Mouse (Mus musculus) right cerebral cortex, postnatal 36 days (tissue): ENCODE measurements around the gene Chd2.

Experiments
- DNase-seq, 2 experiments: peaks; one replicate each; pipeline ENCODE4 v3.0.0; 2022; ENCODE audit warnings: low spot score in 2 of 2, mixed read lengths in 1 of 2

The Chd2 gene

GRCm38 (mm10) chr7:73452187-73452808, 89.3 kb downstream of the Chd2 start:
- DNase-seq: no peak

DNA sequence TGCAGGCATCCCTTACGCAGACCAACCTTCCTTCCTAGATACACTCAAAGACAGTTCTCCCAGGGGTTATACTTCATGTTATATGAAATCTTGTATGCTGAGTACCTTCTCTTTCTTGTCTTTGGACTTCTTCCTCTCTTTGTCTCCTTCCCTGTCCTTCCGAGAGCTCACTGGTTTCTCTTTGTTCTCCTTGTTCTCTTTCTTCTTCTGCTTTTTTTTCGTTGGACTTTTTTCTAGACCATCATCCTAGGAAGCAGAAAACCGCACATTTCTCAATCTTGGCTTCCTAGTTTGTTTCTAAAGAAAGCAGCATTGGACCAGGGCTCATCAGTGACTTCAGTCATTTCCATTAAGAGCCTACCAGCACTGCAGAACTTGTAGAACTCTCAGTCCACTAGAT, 90.0 kb downstream of the Chd2 start:
- DNase-seq: no peak

- DNase-seq: no peak
Observed at GRCm38 (mm10) chr7:73442246-73442645, 99.4 kb downstream of the Chd2 start.

GRCm38 (mm10) chr7:73441802-73442201, 99.8 kb downstream of the Chd2 start:
- no peak for DNase-seq

GRCm38 (mm10) chr7:73435685-73436084, 105.9 kb downstream of the Chd2 start:
- no peak for DNase-seq

GRCm38 (mm10) chr7:73434336-73434677, 107.3 kb downstream of the Chd2 start:
- DNase-seq: no peak

- DNase-seq: no peak
Observed at GRCm38 (mm10) chr7:73433637-73434335, 107.8 kb downstream of the Chd2 start.

GRCm38 (mm10) chr7:73428525-73428924, 113.1 kb downstream of the Chd2 start:
- DNase-seq: no peak

- no peak for DNase-seq
Observed at GRCm38 (mm10) chr7:73427794-73428193, 113.8 kb downstream of the Chd2 start.

DNA sequence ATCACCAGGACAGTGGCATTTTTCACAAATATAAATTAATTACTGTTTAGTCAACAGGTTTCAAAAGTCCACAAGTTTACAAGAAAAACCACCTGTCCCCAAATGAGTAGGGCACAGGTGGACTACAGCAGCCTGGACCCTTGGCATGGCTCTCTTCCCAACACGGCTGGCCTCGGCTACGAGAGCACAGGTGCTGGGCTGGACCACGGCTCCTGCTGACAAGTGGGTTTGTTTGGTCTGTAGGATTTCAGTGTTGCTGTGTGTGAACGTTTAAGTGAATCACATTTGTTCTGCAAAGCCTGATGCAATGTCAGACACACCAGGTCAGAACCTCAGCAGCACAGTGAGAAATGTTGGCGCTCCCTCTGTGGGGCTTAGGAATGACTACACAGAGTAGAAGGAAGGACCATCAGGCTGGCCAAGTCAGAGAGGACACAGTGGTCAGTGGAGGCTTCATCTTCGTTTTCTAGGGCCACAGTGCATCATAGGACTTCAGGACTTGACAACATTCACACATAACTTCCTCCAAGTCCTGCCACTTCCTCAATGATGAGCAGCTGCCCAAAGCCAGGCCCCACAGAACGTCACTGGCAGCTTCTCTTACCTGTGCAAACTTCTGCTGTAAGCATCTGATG, 114.8 kb downstream of the Chd2 start:
- no peak for DNase-seq

DNA sequence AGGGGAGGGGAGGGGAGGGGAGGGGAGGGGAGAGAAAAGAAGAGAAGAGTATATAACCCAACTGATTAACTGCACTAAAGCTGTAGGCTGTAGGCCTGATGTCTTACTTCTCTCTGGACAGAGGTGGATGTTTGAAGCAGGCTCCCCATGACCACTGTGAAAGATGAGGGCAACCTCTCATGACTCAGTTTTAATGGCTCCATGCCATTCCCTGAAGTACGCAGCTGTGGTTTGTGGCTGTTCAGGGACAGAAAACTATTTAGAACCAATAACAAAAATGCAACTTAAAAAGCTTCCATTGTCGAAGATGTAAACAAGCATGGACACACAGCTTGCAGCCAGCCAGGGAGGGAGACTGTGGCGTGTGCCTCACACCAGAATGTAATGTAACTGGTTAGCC, 115.4 kb downstream of the Chd2 start:
- no peak for DNase-seq

DNA sequence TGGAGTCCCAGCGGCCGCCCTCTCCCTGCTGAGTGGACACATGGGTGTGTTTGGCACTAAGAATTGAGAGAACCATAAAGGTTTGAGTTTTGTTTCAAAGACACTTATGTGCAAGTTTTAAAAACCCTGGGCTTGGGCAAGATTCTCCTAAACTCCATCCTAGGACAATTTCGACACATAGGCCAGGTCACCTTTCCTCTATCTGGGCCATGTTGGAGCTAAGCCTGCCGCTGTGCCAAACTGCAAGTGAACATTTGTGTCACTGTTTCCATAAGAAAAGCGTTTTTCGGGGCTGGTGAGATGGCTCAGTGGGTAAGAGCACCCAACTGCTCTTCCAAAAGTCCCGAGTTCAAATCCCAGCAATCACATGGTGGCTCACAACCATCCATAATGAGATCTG, 116.2 kb downstream of the Chd2 start:
- DNase-seq: no peak

DNA sequence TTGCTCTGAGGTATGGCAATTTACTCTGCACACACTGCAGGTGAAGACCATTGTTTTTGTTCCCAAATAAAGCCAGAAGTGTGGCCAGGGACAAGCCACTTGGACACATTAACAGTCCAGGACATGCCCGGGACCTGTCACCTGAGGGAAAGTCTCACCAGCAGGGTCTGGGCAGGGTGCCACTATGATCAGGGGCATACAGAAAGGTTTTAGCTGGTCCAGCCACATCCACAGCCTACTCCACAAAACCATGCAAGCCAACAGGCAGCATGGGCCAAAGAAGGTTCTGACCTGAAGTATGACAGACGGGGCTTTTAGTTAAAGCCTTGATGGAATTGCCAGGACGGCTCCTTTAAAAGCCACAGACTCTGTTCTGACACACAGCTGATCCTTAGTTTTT, 116.9 kb downstream of the Chd2 start:
- DNase-seq: no peak

DNA sequence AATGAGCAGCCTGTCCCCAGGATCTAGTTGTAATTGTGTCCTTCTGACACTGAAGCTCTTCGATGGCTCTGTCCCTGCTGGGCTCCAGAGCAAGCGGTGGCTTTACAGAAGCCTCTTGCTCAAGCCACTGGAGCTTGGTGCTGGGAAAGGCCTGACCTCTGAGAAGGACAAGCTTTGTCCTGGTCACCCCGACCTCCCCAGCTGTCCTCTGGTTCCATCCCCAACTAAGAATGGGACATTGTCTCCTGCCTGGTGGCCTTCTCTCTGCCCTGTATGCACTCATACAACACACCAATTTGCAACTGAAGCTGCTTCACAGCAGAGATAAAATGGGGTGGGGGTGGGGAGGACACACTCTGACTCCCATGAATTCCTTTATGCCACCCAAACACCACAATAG, 117.4 kb downstream of the Chd2 start:
- DNase-seq: no peak

DNA sequence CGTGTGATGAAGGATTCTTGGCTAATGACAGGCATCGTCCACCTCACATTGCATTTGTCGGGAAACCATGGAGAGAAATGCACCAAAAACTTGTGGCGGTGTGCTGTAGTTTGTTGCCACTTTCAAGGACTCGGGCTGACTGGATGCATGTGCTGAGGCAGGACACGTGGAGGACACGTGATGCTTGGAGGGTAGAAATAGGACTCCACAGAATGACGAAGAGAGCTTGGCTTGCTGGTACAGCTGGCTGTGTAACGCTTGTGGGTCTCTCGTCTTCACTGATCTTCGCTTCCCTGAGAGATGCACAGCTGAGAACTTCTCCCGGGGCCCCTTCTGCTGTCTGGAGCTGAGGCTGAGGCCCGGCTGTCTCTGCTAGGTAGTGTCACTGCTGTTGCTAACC, 118.4 kb downstream of the Chd2 start:
- DNase-seq: peak; percentile 65 to 72

DNA sequence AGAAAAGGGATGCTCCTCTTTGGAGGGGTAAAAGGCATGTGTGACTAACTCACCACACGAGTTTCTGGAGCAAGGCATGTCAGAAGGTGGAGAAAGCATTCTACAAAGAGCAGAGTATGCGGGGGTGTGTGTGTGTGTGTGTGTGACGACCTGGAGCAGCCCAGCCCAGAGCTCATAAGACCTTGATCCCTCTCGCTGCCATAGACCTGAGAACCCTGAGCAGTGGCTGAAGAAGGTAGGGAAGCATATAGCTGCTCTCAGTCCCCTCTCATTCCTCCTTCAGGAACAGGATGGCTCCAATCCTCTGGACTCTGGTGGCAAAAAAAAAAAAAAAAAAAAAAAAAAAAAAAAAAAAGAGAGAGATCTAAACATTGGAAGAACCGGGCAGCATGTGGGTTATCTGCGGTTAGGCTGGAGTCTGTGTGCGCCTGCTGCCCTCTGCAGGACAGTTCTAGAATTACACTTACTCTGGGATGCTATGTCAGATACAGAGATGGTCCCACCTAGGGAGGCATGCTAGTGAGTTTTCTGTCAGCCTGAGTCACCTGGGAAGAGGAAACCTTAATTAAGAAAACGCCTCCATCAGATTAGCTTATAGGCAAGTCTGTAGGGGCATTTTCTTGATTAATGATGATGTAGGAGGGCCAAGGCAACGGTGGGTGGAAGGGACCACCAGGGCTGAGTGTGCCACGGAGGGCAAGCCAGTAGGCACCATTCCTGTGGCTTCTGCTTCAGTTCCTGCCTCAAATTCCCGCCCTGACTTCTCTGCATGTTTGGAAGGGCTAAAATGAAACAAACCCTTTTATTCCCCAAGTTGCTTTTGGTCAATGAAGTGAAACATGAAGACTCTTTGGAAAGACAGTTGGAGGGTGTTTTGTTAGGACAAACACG, 119.2 kb downstream of the Chd2 start:
- peak; percentile 80 to 84 for DNase-seq

DNA sequence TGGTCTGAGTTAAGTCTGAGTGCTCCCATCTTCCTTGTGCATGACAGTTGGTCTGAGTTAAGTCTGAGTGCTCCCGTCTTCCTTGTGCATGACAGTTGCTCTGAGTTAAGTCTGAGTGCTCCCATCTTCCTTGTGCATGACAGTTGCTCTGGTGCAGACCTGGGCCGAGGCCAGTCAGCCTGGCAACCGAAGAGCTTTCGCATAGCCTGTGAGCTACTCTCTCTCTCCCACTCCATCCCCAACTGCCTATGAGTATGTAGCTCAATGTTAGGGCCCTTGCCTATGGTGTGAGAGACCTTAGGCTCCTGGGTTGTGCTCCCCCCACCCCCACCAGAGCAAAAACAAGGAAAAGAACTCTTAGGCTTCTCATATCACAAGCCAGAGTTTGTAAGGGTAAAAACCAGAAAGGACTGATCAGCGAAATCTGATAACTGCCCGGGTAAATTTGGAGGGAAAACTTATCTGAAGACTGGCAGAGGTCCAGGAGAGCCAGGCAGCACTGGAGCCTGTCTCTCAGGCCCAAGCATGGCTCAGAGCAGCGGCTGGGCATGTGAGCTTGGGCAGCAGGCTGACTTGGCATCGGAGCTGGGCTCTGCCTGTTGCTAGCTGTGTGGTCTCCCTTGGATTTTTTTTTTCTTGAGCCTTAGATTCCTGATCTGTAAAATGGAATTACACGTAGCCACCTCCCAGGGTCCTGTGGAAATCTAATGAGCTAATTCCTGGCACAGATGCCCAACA, 120.2 kb downstream of the Chd2 start:
- DNase-seq: no peak

DNA sequence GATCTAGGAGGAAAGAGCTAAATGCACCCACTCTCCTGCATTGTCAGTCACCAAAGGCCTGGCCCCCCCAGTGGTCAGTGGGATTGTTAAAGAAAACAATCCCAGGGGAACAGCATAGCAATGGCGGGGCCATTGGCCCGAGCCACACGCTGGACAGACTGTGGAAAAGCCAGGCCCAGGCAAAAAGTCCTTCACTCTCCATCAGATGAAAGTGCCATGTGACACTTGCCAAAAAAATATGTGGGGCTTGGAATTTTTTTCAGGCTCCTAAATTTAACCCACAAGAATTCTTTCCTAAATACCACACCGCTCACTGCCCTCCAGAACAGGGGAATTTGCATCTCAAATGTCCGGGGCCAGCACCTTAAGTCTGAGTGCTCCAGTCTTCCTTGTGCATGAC, 120.8 kb downstream of the Chd2 start:
- no peak for DNase-seq

DNA sequence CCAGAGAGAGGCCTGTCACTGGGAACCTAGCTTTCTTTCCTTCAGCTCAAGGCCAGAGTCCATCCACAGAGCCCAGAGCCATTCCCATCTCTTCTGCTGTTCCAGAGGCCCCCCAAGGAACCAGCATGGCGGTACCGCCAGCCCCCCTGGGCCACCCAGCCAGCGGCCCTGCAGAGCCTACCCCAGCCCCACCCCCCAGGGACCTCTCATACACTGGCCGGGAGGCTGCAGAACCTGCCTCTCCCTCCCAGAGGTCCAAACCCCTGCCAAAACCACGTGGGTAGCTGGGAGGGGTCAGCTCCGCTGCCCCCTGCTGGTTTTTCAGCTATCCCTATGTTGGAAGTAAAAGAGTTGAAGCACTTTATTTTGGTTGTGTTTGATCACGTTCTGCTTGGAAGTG, 122.3 kb downstream of the Chd2 start:
- no peak for DNase-seq

GRCm38 (mm10) chr7:73414192-73414591, 127.4 kb downstream of the Chd2 start:
- no peak for DNase-seq

GRCm38 (mm10) chr7:73412419-73412818, 129.2 kb downstream of the Chd2 start:
- no peak for DNase-seq

- DNase-seq: no peak
Observed at GRCm38 (mm10) chr7:73411986-73412385, 129.6 kb downstream of the Chd2 start.
